47 mouse cellular contexts compared by ENCODE assay signal in the genomic region with DNA sequence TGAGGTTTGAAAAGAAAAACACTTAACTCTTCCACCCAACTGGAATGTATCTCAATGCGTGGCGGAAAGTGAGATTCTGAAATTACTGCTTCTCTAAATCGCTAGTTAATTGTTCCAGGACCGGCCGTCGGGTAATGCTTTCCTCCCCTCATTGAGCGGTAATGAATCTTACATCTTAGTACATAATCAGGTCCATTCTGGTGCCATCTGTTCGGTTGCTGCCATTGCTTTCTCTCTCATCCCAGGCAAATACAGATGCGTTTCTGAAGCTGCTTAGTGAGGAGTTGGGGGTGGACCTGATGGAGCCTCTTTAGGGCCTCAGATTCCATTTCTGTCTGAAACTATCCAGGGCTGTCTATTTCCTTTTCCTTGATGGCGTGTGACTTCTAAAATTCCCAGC. TPM values are rescaled to one million over a fixed set of nuclear protein-coding genes. Genes with fewer than 3 reads are reported as not detected.
"Had no signal": no experiment of that assay in that cellular context is flagged by ENCODE, and none has a peak within 500 bp of the region (broad histone marks: within the 10 kb centered on the region; RNA-seq: fewer than 3 reads in every experiment).

No protein-coding gene starts in this region.

- H3K36me3 ChIP-seq: limb, embryonic 10.5 days; limb, embryonic 12.5 days; limb, embryonic 13.5 days; limb, embryonic 15.5 days; liver, embryonic 12.5 days; liver, embryonic 13.5 days; liver, embryonic 15.5 days; lung, embryonic 15.5 days; midbrain, embryonic 10.5 days; midbrain, embryonic 12.5 days; midbrain, embryonic 13.5 days; midbrain, embryonic 15.5 days; neural tube, embryonic 12.5 days had no signal

- ATAC-seq: liver, embryonic 12.5 days; liver, postnatal 0 days; lung, postnatal 0 days; midbrain, embryonic 13.5 days; midbrain, embryonic 15.5 days; midbrain, embryonic 16.5 days had no signal

- DNase-seq: left cerebral cortex, postnatal 4 days; liver; liver, embryonic 13.5 days; liver, postnatal 0 days; lung, adult 18-20 months; lung, adult 2 months; lung, embryonic 14.5 days; lung, postnatal 10 days; lung, postnatal 14 days; lung, postnatal 36 days; lung, postnatal 4 days; midbrain, embryonic 14.5 days had no signal

- H3K4me2 ChIP-seq: limb, embryonic 12.5 days; limb, embryonic 13.5 days; limb, embryonic 15.5 days; liver, embryonic 11.5 days; liver, embryonic 12.5 days; liver, embryonic 13.5 days; liver, embryonic 15.5 days; lung, embryonic 14.5 days; lung, embryonic 15.5 days; midbrain, embryonic 11.5 days; midbrain, embryonic 12.5 days; midbrain, embryonic 13.5 days; midbrain, embryonic 15.5 days; neural tube, embryonic 12.5 days had no signal

- H3K4me1 ChIP-seq: limb, embryonic 10.5 days; limb, embryonic 12.5 days; limb, embryonic 13.5 days; limb, embryonic 15.5 days; liver, embryonic 12.5 days; liver, embryonic 13.5 days; liver, embryonic 15.5 days; lung, embryonic 15.5 days; megakaryocyte, embryonic 14.5 days; midbrain, embryonic 10.5 days; midbrain, embryonic 12.5 days; midbrain, embryonic 13.5 days; midbrain, embryonic 15.5 days; neural tube, embryonic 12.5 days had no signal

- H3K27me3 ChIP-seq: limb, embryonic 12.5 days; limb, embryonic 13.5 days; limb, embryonic 15.5 days; liver, embryonic 12.5 days; liver, embryonic 13.5 days; liver, embryonic 15.5 days; lung, embryonic 15.5 days; megakaryocyte, embryonic 14.5 days; midbrain, embryonic 12.5 days; midbrain, embryonic 13.5 days; midbrain, embryonic 15.5 days; neural tube, embryonic 12.5 days had no signal

- H3K27ac ChIP-seq: limb, embryonic 10.5 days; limb, embryonic 12.5 days; limb, embryonic 13.5 days; limb, embryonic 15.5 days; liver, embryonic 12.5 days; liver, embryonic 13.5 days; liver, embryonic 14.5 days; liver, embryonic 15.5 days; lung, embryonic 15.5 days; macrophage; midbrain, embryonic 10.5 days; midbrain, embryonic 12.5 days; midbrain, embryonic 13.5 days; midbrain, embryonic 15.5 days; neural tube, embryonic 12.5 days had no signal

- H3K9me3 ChIP-seq: limb, embryonic 10.5 days; limb, embryonic 12.5 days; limb, embryonic 13.5 days; limb, embryonic 15.5 days; liver, embryonic 12.5 days; liver, embryonic 13.5 days; liver, embryonic 15.5 days; lung, embryonic 15.5 days; midbrain, embryonic 10.5 days; midbrain, embryonic 12.5 days; midbrain, embryonic 13.5 days; midbrain, embryonic 15.5 days; neural tube, embryonic 12.5 days had no signal

- H3K9ac ChIP-seq: limb, embryonic 12.5 days; limb, embryonic 13.5 days; limb, embryonic 15.5 days; liver, embryonic 12.5 days; liver, embryonic 13.5 days; liver, embryonic 14.5 days; liver, embryonic 15.5 days; liver, postnatal 0 days; lung, embryonic 14.5 days; lung, embryonic 15.5 days; midbrain, embryonic 12.5 days; midbrain, embryonic 13.5 days; midbrain, embryonic 15.5 days; neural tube, embryonic 12.5 days had no signal

- H3K4me3 ChIP-seq: limb, embryonic 10.5 days; limb, embryonic 12.5 days; limb, embryonic 13.5 days; limb, embryonic 15.5 days; liver, embryonic 12.5 days; liver, embryonic 13.5 days; liver, embryonic 15.5 days; lung, embryonic 15.5 days; megakaryocyte, embryonic 14.5 days; midbrain, embryonic 10.5 days; midbrain, embryonic 12.5 days; midbrain, embryonic 13.5 days; midbrain, embryonic 15.5 days; myocyte; neural tube, embryonic 12.5 days had no signal

RNA-seq across cellular contexts. Expression of a gene that starts 45.8 kb away (rescaled TPM):
- total RNA-seq: left cerebral cortex, postnatal 10 days; left cerebral cortex, postnatal 14 days; left cerebral cortex, postnatal 25 days; left cerebral cortex, postnatal 36 days; left cerebral cortex, postnatal 4 days; liver, adult 2 months; megakaryocyte progenitor cell, adult 5-6 weeks; megakaryocyte, adult 5-6 weeks; megakaryocyte-erythroid progenitor cell, adult 5-6 weeks; midbrain, postnatal 0 days; monocyte, adult 5-6 weeks had no signal
- polyA plus RNA-seq: limb, embryonic 10.5 days; limb, embryonic 11.5 days; limb, embryonic 12.5 days; limb, embryonic 13.5 days; limb, embryonic 14.5 days; limb, embryonic 15.5 days; liver, adult 2 months; liver, embryonic 11.5 days; liver, embryonic 12.5 days; liver, embryonic 13.5 days; liver, embryonic 14.5 days; liver, embryonic 15.5 days; liver, embryonic 16.5 days; liver, postnatal 0 days; lung, adult 2 months; lung, embryonic 14.5 days; lung, embryonic 15.5 days; lung, embryonic 16.5 days; lung, postnatal 0 days; macrophage; midbrain, embryonic 10.5 days; midbrain, embryonic 11.5 days; midbrain, embryonic 12.5 days; midbrain, embryonic 13.5 days; midbrain, embryonic 14.5 days; midbrain, embryonic 15.5 days; midbrain, embryonic 16.5 days; midbrain, postnatal 0 days; myocyte; neural tube, embryonic 11.5 days; neural tube, embryonic 12.5 days had no signal
